Mouse (Mus musculus): Measurements from ENCODE around the gene 1110017D15Rik. TPM values are rescaled to one million over a fixed set of nuclear protein-coding genes. Genes with fewer than 3 reads are reported as not detected.

The 1110017D15Rik gene
- polyA plus RNA-seq, 2 experiments: not detected

- Histone ChIP-seq H3K27me3 (ENCODE audit: control insufficient read depth, insufficient read depth, low read length) (peaks cover 42% of the 10 kb centered on the region), H3K36me3 (replicated peaks; ENCODE audit: control insufficient read depth, insufficient read depth, low read depth) (no peaks in the 10 kb centered on the region), H3K27ac (no peak overlapping the region), H3K4me3 (ENCODE audit: insufficient read depth in 1 of 2, low read depth in 2 of 2, low read length in 2 of 2) (no peak overlapping the region), H3K9ac (replicated peaks) (no peak overlapping the region), H3K4me2 (ENCODE audit: low read depth) (no peak overlapping the region), H3K9me3 (ENCODE audit: control insufficient read depth, low read length) (no peaks in the 10 kb centered on the region), H3K4me1 (replicated peaks; ENCODE audit: control insufficient read depth in 2 of 2, insufficient read depth in 2 of 2, low read length in 1 of 2) (peaks cover 0 to 12% of the 10 kb centered on the region in 2 experiments; a peak in 2 of 4 replicates)
- DNase-seq (ENCODE audit: low read depth in 3 of 3, low spot score in 3 of 3) (no peak), ATAC-seq (ENCODE audit: insufficient read depth) (no peak)
- WGBS (ENCODE audit: insufficient replicate concordance): 51% methylated on average over 4 of the region's 4 CpGs
- TF ChIP-seq CTCF (IDR thresholded peaks at IDR 0.05; ENCODE audit: low read depth) (no peak), EP300 (IDR thresholded peaks at IDR 0.05; ENCODE audit: low read depth) (no peak)
These were observed 22.1 kb downstream of the 1110017D15Rik start for GRCm38 (mm10) chr4:41495076-41495475.

GRCm38 (mm10) chr4:41494378-41494777, 22.8 kb downstream of the 1110017D15Rik start:
- H3K27me3 ChIP-seq (ENCODE audit: control insufficient read depth, insufficient read depth, low read length): peaks cover 35% of the 10 kb centered on the region
- no peaks in the 10 kb centered on the region for H3K9me3 ChIP-seq (ENCODE audit: control insufficient read depth, low read length)
- peaks cover 0 to 12% of the 10 kb centered on the region in 2 experiments; a peak in 2 of 4 replicates for H3K4me1 ChIP-seq (replicated peaks; ENCODE audit: control insufficient read depth in 2 of 2, insufficient read depth in 2 of 2, low read length in 1 of 2)
- H3K27ac ChIP-seq: no peak overlapping the region
- 23% methylated on average over 3 of the region's 3 CpGs for WGBS (ENCODE audit: insufficient replicate concordance)
- TF ChIP-seq EP300 (IDR thresholded peaks at IDR 0.05; ENCODE audit: low read depth) (no peak), CTCF (IDR thresholded peaks at IDR 0.05; ENCODE audit: low read depth) (no peak)
- H3K36me3 ChIP-seq (replicated peaks; ENCODE audit: control insufficient read depth, insufficient read depth, low read depth): no peaks in the 10 kb centered on the region
- H3K4me3 ChIP-seq (ENCODE audit: insufficient read depth in 1 of 2, low read depth in 2 of 2, low read length in 2 of 2): no peak overlapping the region
- ATAC-seq (ENCODE audit: insufficient read depth) (peak; percentile 45; the same call in 1 of the 2 replicates), DNase-seq (ENCODE audit: low read depth in 3 of 3, low spot score in 3 of 3) (no peak)
- H3K9ac ChIP-seq (replicated peaks): no peak overlapping the region
- H3K4me2 ChIP-seq (ENCODE audit: low read depth): no peak overlapping the region

GRCm38 (mm10) chr4:41493464-41494116, 23.5 kb downstream of the 1110017D15Rik start:
- TF ChIP-seq CTCF (IDR thresholded peaks at IDR 0.05; ENCODE audit: low read depth): no peak
- no peak for TF ChIP-seq EP300 (IDR thresholded peaks at IDR 0.05; ENCODE audit: low read depth)
- 53% methylated on average over 3 of the region's 3 CpGs for WGBS (ENCODE audit: insufficient replicate concordance)
- ATAC-seq (ENCODE audit: insufficient read depth): no peak
- no peak overlapping the region for H3K4me2 ChIP-seq (ENCODE audit: low read depth)
- no peaks in the 10 kb centered on the region for H3K9me3 ChIP-seq (ENCODE audit: control insufficient read depth, low read length)
- H3K4me3 ChIP-seq (ENCODE audit: insufficient read depth in 1 of 2, low read depth in 2 of 2, low read length in 2 of 2): no peak overlapping the region
- peaks cover 0 to 12% of the 10 kb centered on the region in 2 experiments; a peak in 2 of 4 replicates for H3K4me1 ChIP-seq (replicated peaks; ENCODE audit: control insufficient read depth in 2 of 2, insufficient read depth in 2 of 2, low read length in 1 of 2)
- H3K36me3 ChIP-seq (replicated peaks; ENCODE audit: control insufficient read depth, insufficient read depth, low read depth): no peaks in the 10 kb centered on the region
- H3K9ac ChIP-seq (replicated peaks): no peak overlapping the region
- no peak for DNase-seq (ENCODE audit: low read depth in 3 of 3, low spot score in 3 of 3)
- no peak overlapping the region for H3K27ac ChIP-seq
- H3K27me3 ChIP-seq (ENCODE audit: control insufficient read depth, insufficient read depth, low read length): peaks cover 28% of the 10 kb centered on the region

GRCm38 (mm10) chr4:41492951-41493350, 24.2 kb downstream of the 1110017D15Rik start:
- H3K27ac ChIP-seq: no peak overlapping the region
- H3K4me3 ChIP-seq (ENCODE audit: insufficient read depth in 1 of 2, low read depth in 2 of 2, low read length in 2 of 2): no peak overlapping the region
- DNase-seq (ENCODE audit: low read depth in 3 of 3, low spot score in 3 of 3): no peak
- no peak for ATAC-seq (ENCODE audit: insufficient read depth)
- H3K27me3 ChIP-seq (ENCODE audit: control insufficient read depth, insufficient read depth, low read length): peaks cover 21% of the 10 kb centered on the region
- 55% methylated on average over 7 of the region's 7 CpGs for WGBS (ENCODE audit: insufficient replicate concordance)
- TF ChIP-seq EP300 (IDR thresholded peaks at IDR 0.05; ENCODE audit: low read depth) (no peak), CTCF (IDR thresholded peaks at IDR 0.05; ENCODE audit: low read depth) (no peak)
- H3K9ac ChIP-seq (replicated peaks): no peak overlapping the region
- H3K4me1 ChIP-seq (replicated peaks; ENCODE audit: control insufficient read depth in 2 of 2, insufficient read depth in 2 of 2, low read length in 1 of 2): peaks cover 0 to 12% of the 10 kb centered on the region in 2 experiments; a peak in 2 of 4 replicates
- no peaks in the 10 kb centered on the region for H3K36me3 ChIP-seq (replicated peaks; ENCODE audit: control insufficient read depth, insufficient read depth, low read depth)
- H3K9me3 ChIP-seq (ENCODE audit: control insufficient read depth, low read length): no peaks in the 10 kb centered on the region
- no peak overlapping the region for H3K4me2 ChIP-seq (ENCODE audit: low read depth)

GRCm38 (mm10) chr4:41481601-41482017, 35.5 kb downstream of the 1110017D15Rik start:
- Histone ChIP-seq H3K27me3 (ENCODE audit: control insufficient read depth, insufficient read depth, low read length) (no peaks in the 10 kb centered on the region), H3K4me3 (ENCODE audit: insufficient read depth in 1 of 2, low read depth in 2 of 2, low read length in 2 of 2) (no peak overlapping the region), H3K4me1 (replicated peaks; ENCODE audit: control insufficient read depth in 2 of 2, insufficient read depth in 2 of 2, low read length in 1 of 2) (no peaks in the 10 kb centered on the region), H3K4me2 (ENCODE audit: low read depth) (no peak overlapping the region), H3K36me3 (replicated peaks; ENCODE audit: control insufficient read depth, insufficient read depth, low read depth) (no peaks in the 10 kb centered on the region), H3K9ac (replicated peaks) (no peak overlapping the region), H3K9me3 (ENCODE audit: control insufficient read depth, low read length) (no peaks in the 10 kb centered on the region), H3K27ac (no peak overlapping the region)
- no peak for TF ChIP-seq EP300 (IDR thresholded peaks at IDR 0.05; ENCODE audit: low read depth)
- TF ChIP-seq CTCF (IDR thresholded peaks at IDR 0.05; ENCODE audit: low read depth): no peak
- no peak for DNase-seq (ENCODE audit: low read depth in 3 of 3, low spot score in 3 of 3)
- ATAC-seq (ENCODE audit: insufficient read depth): no peak
- 67% methylated on average over 6 of the region's 6 CpGs for WGBS (ENCODE audit: insufficient replicate concordance)

All from liver, embryonic 14.5 days (tissue).